Mouse (Mus musculus) cerebellum, adult 18-20 months (tissue): Measurements from ENCODE around the gene Blzf1.
A peak's percentile ranks its signal among the peaks of the same experiment; 100 is the strongest.

Experiments
- DNase-seq, 2 experiments: peaks; one replicate each; pipeline ENCODE4 v3.0.0; 2021

Gene Blzf1

GRCm38 (mm10) chr1:164307124-164307751 is at the start of gene Blzf1:
Gene Blzf1, minus strand, starts transcription at chr1:164307489.
- peak; percentile 95 to 99 for DNase-seq

- no peak for DNase-seq
These were observed 46.2 kb upstream of the Blzf1 start for GRCm38 (mm10) chr1:164353443-164353842.

GRCm38 (mm10) chr1:164342161-164342560 is 34.9 kb upstream of the Blzf1 start:
- no peak for DNase-seq

- DNase-seq: no peak
These were observed 28.6 kb upstream of the Blzf1 start for GRCm38 (mm10) chr1:164335846-164336245.

GRCm38 (mm10) chr1:164335435-164335834 is 28.1 kb upstream of the Blzf1 start:
- DNase-seq: no peak

- DNase-seq: no peak
These were observed 25.3 kb upstream of the Blzf1 start for GRCm38 (mm10) chr1:164332559-164332958.

- no peak for DNase-seq
These were observed 20.5 kb upstream of the Blzf1 start for GRCm38 (mm10) chr1:164327764-164328163.

GRCm38 (mm10) chr1:164326600-164327155 is 19.4 kb upstream of the Blzf1 start:
- DNase-seq: no peak

- no peak for DNase-seq
These were observed 17.6 kb upstream of the Blzf1 start for GRCm38 (mm10) chr1:164324878-164325277.

GRCm38 (mm10) chr1:164324221-164324620 is 16.9 kb upstream of the Blzf1 start:
- no peak for DNase-seq

- DNase-seq: no peak
These were observed 15.8 kb upstream of the Blzf1 start for GRCm38 (mm10) chr1:164322987-164323650.

- DNase-seq: no peak
These were observed 14.1 kb upstream of the Blzf1 start for GRCm38 (mm10) chr1:164321408-164321807.

- no peak for DNase-seq
These were observed 13.4 kb upstream of the Blzf1 start for GRCm38 (mm10) chr1:164320731-164321130.

- DNase-seq: no peak
These were observed 12.4 kb upstream of the Blzf1 start for GRCm38 (mm10) chr1:164319542-164320140.

GRCm38 (mm10) chr1:164318474-164318873 is 11.2 kb upstream of the Blzf1 start:
- no peak for DNase-seq

- no peak for DNase-seq
These were observed 10.0 kb upstream of the Blzf1 start for GRCm38 (mm10) chr1:164317261-164317660.

GRCm38 (mm10) chr1:164316697-164317096 is 9.4 kb upstream of the Blzf1 start:
- DNase-seq: peak; percentile 77 to 83

- DNase-seq: peak; percentile 26 to 35
These were observed 8.0 kb upstream of the Blzf1 start for GRCm38 (mm10) chr1:164315266-164315665.

- DNase-seq: no peak
These were observed 6.8 kb upstream of the Blzf1 start for GRCm38 (mm10) chr1:164314085-164314484.

GRCm38 (mm10) chr1:164307922-164308321 is 633 bp upstream of the Blzf1 start:
- DNase-seq: no peak

GRCm38 (mm10) chr1:164303821-164304220 is 3.5 kb downstream of the Blzf1 start, which contains the start of gene Nme7:
Gene Nme7, plus strand, starts transcription at chr1:164304121.
- no peak for DNase-seq

GRCm38 (mm10) chr1:164301949-164302348 is 5.3 kb downstream of the Blzf1 start:
- DNase-seq: no peak

- DNase-seq: no peak
These were observed 10.8 kb downstream of the Blzf1 start for GRCm38 (mm10) chr1:164296473-164296872.

- no peak for DNase-seq
These were observed 13.2 kb downstream of the Blzf1 start for GRCm38 (mm10) chr1:164294071-164294470.
